30 mouse cellular contexts compared by ENCODE assay signal in the genomic region with DNA sequence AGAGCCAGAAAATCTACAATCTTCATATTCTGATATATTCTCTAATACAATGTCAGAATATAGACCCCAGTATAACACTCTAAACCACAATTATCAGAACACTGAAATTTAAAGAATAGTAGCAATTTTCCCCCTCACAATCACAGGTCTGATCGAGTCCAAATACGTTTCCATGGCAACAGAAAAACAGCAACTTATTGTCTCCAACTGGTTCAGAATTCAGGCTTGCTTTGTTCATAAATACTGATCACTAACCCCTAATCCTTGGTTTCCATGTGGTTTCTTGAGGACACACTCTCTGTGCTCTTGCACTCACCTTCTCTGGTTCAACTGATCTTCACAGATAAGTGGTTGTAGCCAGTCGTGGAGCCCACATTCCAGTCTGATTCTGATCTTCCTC.
DNase-seq lines count a peak whose midpoint lies in the region; ATAC-seq lines count a peak whose summit lies in the region.
"Had no signal": no experiment of that assay in that cellular context is flagged by ENCODE, and none has a peak within 500 bp of the region (broad histone marks: within the 10 kb centered on the region; RNA-seq: fewer than 3 reads in every experiment).

No protein-coding gene starts in this region.

- H3K27me3 ChIP-seq in forebrain, embryonic 14.5 days (replicated peaks; ENCODE audit: control insufficient read depth, insufficient read depth, low read length), result no peaks in the 10 kb centered on the region
- no peaks in the 10 kb centered on the region for H3K27me3 ChIP-seq in forebrain, embryonic 12.5 days
- H3K27me3 ChIP-seq in midbrain, embryonic 14.5 days (ENCODE audit: control insufficient read depth, insufficient read depth, low read length), result no peaks in the 10 kb centered on the region
- H3K27me3 ChIP-seq in midbrain, embryonic 15.5 days (replicated peaks), result no peaks in the 10 kb centered on the region
- H3K27me3 ChIP-seq: embryonic facial prominence, embryonic 15.5 days; heart, embryonic 15.5 days; kidney, embryonic 15.5 days; liver, embryonic 12.5 days; neural tube, embryonic 15.5 days had no signal

- no peaks in the 10 kb centered on the region for H3K36me3 ChIP-seq in forebrain, embryonic 14.5 days (ENCODE audit: control insufficient read depth, insufficient read depth, low read length)
- no peaks in the 10 kb centered on the region for H3K36me3 ChIP-seq in forebrain, embryonic 12.5 days (replicated peaks)
- H3K36me3 ChIP-seq in midbrain, embryonic 14.5 days (ENCODE audit: control insufficient read depth, insufficient read depth, low read length), result no peaks in the 10 kb centered on the region
- no peaks in the 10 kb centered on the region for H3K36me3 ChIP-seq in midbrain, embryonic 15.5 days (replicated peaks)
- H3K36me3 ChIP-seq: embryonic facial prominence, embryonic 15.5 days; heart, embryonic 10.5 days; heart, embryonic 15.5 days; kidney, embryonic 15.5 days; liver, embryonic 12.5 days; neural tube, embryonic 15.5 days had no signal

- no peak for ATAC-seq in forebrain, embryonic 14.5 days
- ATAC-seq in forebrain, embryonic 12.5 days (ENCODE audit: low FRiP score), result no peak
- no peak for ATAC-seq in midbrain, embryonic 14.5 days (ENCODE audit: low FRiP score, low TSS enrichment)
- ATAC-seq in midbrain, embryonic 15.5 days (replicated peaks), result no peak
- ATAC-seq: CD4-positive, CD25-positive, alpha-beta regulatory T cell, adult 4 months; liver, embryonic 12.5 days; liver, postnatal 0 days had no signal

- H3K4me1 ChIP-seq in forebrain, embryonic 14.5 days (ENCODE audit: control insufficient read depth, insufficient read depth, low read length), result no peaks in the 10 kb centered on the region
- no peaks in the 10 kb centered on the region for H3K4me1 ChIP-seq in forebrain, embryonic 12.5 days
- H3K4me1 ChIP-seq in midbrain, embryonic 14.5 days (ENCODE audit: control insufficient read depth, insufficient read depth, low read length), result no peaks in the 10 kb centered on the region
- H3K4me1 ChIP-seq in midbrain, embryonic 15.5 days, result no peaks in the 10 kb centered on the region
- H3K4me1 ChIP-seq: embryonic facial prominence, embryonic 15.5 days; heart, embryonic 10.5 days; heart, embryonic 15.5 days; kidney, embryonic 15.5 days; liver, embryonic 12.5 days; neural tube, embryonic 15.5 days had no signal

- H3K4me2 ChIP-seq in forebrain, embryonic 14.5 days (ENCODE audit: low read length), result no peak overlapping the region
- no peak overlapping the region for H3K4me2 ChIP-seq in forebrain, embryonic 12.5 days
- no peak overlapping the region for H3K4me2 ChIP-seq in midbrain, embryonic 14.5 days (ENCODE audit: low read length)
- H3K4me2 ChIP-seq in midbrain, embryonic 15.5 days, result no peak overlapping the region
- H3K4me2 ChIP-seq: embryonic facial prominence, embryonic 15.5 days; heart, embryonic 15.5 days; hindbrain, embryonic 14.5 days; kidney, embryonic 15.5 days; liver, embryonic 12.5 days; midbrain, embryonic 11.5 days; neural tube, embryonic 15.5 days had no signal

- 63% methylated on average over 3 of the region's 3 CpGs for WGBS in forebrain, embryonic 14.5 days
- 55% methylated on average over 3 of the region's 3 CpGs for WGBS in forebrain, embryonic 12.5 days
- WGBS in midbrain, embryonic 14.5 days, result 54% methylated on average over 3 of the region's 3 CpGs
- 52% methylated on average over 3 of the region's 3 CpGs for WGBS in midbrain, embryonic 15.5 days

- intact Hi-C loops in heart, postnatal 25 days (cut with DNase I), result loop anchor here (10.0 kb wide), 1 partner anchor 193 kb away; no protein-coding TSS in a partner anchor

- no peak overlapping the region for H3K27ac ChIP-seq in forebrain, embryonic 14.5 days (ENCODE audit: low read depth, low read length)
- no peak overlapping the region for H3K27ac ChIP-seq in forebrain, embryonic 12.5 days
- no peak overlapping the region for H3K27ac ChIP-seq in midbrain, embryonic 14.5 days (replicated peaks; ENCODE audit: low read depth, low read length)
- H3K27ac ChIP-seq in midbrain, embryonic 15.5 days, result no peak overlapping the region
- H3K27ac ChIP-seq: embryonic facial prominence, embryonic 15.5 days; heart, embryonic 10.5 days; heart, embryonic 15.5 days; hindbrain, embryonic 14.5 days; kidney, embryonic 15.5 days; liver, embryonic 12.5 days; neural tube, embryonic 15.5 days had no signal

- peak; percentile 51 for DNase-seq in forebrain, embryonic 14.5 days (ENCODE audit: low spot score)
- DNase-seq in midbrain, embryonic 14.5 days, result peak; percentile 52
- DNase-seq in brain, embryonic 18.5 days (ENCODE audit: low read depth, low spot score), result peak; percentile 18
- no peak for DNase-seq in heart, postnatal 25 days (ENCODE audit: low spot score)
- no peak for DNase-seq in urinary bladder, postnatal 36 days (ENCODE audit: low spot score in 2 of 2)
- DNase-seq: adrenal gland, postnatal 25 days; cerebellum, adult 8-10 months; cerebellum, postnatal 36 days; gastrocnemius, postnatal 25 days; heart, adult 11 months; heart, postnatal 36 days; kidney, adult 18-20 months; kidney, postnatal 25 days; liver, postnatal 0 days; lung, postnatal 36 days; retina, postnatal 1 day; right cerebral cortex, postnatal 14 days; thymus, adult 18-20 months; thymus, postnatal 25 days had no signal

- H3K9ac ChIP-seq in forebrain, embryonic 14.5 days (ENCODE audit: low read length), result no peak overlapping the region
- H3K9ac ChIP-seq in forebrain, embryonic 12.5 days, result no peak overlapping the region
- no peak overlapping the region for H3K9ac ChIP-seq in midbrain, embryonic 14.5 days (replicated peaks; ENCODE audit: low read length)
- H3K9ac ChIP-seq in midbrain, embryonic 15.5 days, result no peak overlapping the region
- H3K9ac ChIP-seq: embryonic facial prominence, embryonic 15.5 days; heart, embryonic 15.5 days; hindbrain, embryonic 14.5 days; kidney, embryonic 15.5 days; liver, embryonic 12.5 days; liver, postnatal 0 days; neural tube, embryonic 15.5 days had no signal

- H3K9me3 ChIP-seq in forebrain, embryonic 14.5 days (replicated peaks; ENCODE audit: control insufficient read depth, low read length), result no peaks in the 10 kb centered on the region
- H3K9me3 ChIP-seq in forebrain, embryonic 12.5 days, result no peaks in the 10 kb centered on the region
- no peaks in the 10 kb centered on the region for H3K9me3 ChIP-seq in midbrain, embryonic 14.5 days (ENCODE audit: control insufficient read depth, low read length)
- H3K9me3 ChIP-seq in midbrain, embryonic 15.5 days, result no peaks in the 10 kb centered on the region
- H3K9me3 ChIP-seq: embryonic facial prominence, embryonic 15.5 days; heart, embryonic 10.5 days; heart, embryonic 15.5 days; kidney, embryonic 15.5 days; liver, embryonic 12.5 days; neural tube, embryonic 15.5 days had no signal

- no peak overlapping the region for H3K4me3 ChIP-seq in forebrain, embryonic 14.5 days (ENCODE audit: low read depth, low read length)
- no peak overlapping the region for H3K4me3 ChIP-seq in forebrain, embryonic 12.5 days (replicated peaks)
- no peak overlapping the region for H3K4me3 ChIP-seq in midbrain, embryonic 14.5 days (replicated peaks; ENCODE audit: low read depth, low read length)
- H3K4me3 ChIP-seq in midbrain, embryonic 15.5 days, result no peak overlapping the region
- H3K4me3 ChIP-seq: embryonic facial prominence, embryonic 15.5 days; heart, embryonic 10.5 days; heart, embryonic 15.5 days; kidney, embryonic 15.5 days; liver, embryonic 12.5 days; neural tube, embryonic 15.5 days had no signal

Comparison
In these comparisons a context has a peak if more than half of its experiments do, and no peak if none do; other contexts are left out.
1. DNase-seq: peak in forebrain, embryonic 14.5 days (single experiment), midbrain, embryonic 14.5 days (single experiment) and brain, embryonic 18.5 days (single experiment); none in heart, postnatal 25 days (single experiment) and urinary bladder, postnatal 36 days (0 of 2).